Mouse (Mus musculus) thymus, postnatal 4 days (tissue): ENCODE measurements around the gene Olfr1281.
"Not testable (repeated sequence)": the region's sequence is repeated elsewhere in the genome, so short reads cannot be mapped to it uniquely, and the experiment has no call there.

Source experiments
- DNase-seq: peaks from one replicate; pipeline ENCODE4 v3.0.0; 2021

The Olfr1281 gene

GRCm38 (mm10) chr2:111326220-111326619, at the start of gene Olfr1281:
Olfr1281 (plus strand) TSS chr2:111326520.
- no peak for DNase-seq

GRCm38 (mm10) chr2:111289836-111290235, 36.5 kb upstream of the Olfr1281 start, which contains the start of gene Olfr1278:
Olfr1278 (plus strand) TSS chr2:111290136.
- DNase-seq = no peak

- no peak for DNase-seq
Observed at GRCm38 (mm10) chr2:111298541-111298940, 27.8 kb upstream of the Olfr1281 start.

- no peak for DNase-seq
Observed at GRCm38 (mm10) chr2:111300374-111300773, 25.9 kb upstream of the Olfr1281 start, which contains the start of gene Olfr1279. Olfr1279 (plus strand) TSS chr2:111300635.

GRCm38 (mm10) chr2:111313717-111314116, 12.6 kb upstream of the Olfr1281 start, which contains the start of gene Olfr1280:
Olfr1280 (plus strand) TSS chr2:111314017.
- DNase-seq = no peak

GRCm38 (mm10) chr2:111333721-111334120, 7.4 kb downstream of the Olfr1281 start:
- DNase-seq = not testable (repeated sequence)

- no peak for DNase-seq
Observed at GRCm38 (mm10) chr2:111335976-111336375, 9.7 kb downstream of the Olfr1281 start, which contains the start of gene Olfr1282. Olfr1282 (minus strand) TSS chr2:111336076.

GRCm38 (mm10) chr2:111366490-111366889, 40.2 kb downstream of the Olfr1281 start, which contains the start of gene Olfr1283:
Olfr1283 (plus strand) TSS chr2:111366790.
- DNase-seq = no peak

- DNase-seq = no peak
Observed at GRCm38 (mm10) chr2:111375222-111375621, 48.9 kb downstream of the Olfr1281 start, which contains the start of gene Olfr1284. Olfr1284 (plus strand) TSS chr2:111375522.
